Mouse (Mus musculus) forebrain, embryonic 10.5 days (tissue): ENCODE results near the gene Igf1. TPM values are rescaled to one million over a fixed set of nuclear protein-coding genes. Genes with fewer than 3 reads are reported as not detected.

Experiments
- DNase-seq: peaks from one replicate; pipeline ENCODE4 v3.0.0-alpha.2; 2017; ENCODE audit warnings: low spot score; ENCODE audit errors: extremely low spot score
- H3K27ac ChIP-seq: fragments of 300-500 bp; sonication (generic); 2 replicates; pipeline ENCODE4 v1.5.1; 2016; ENCODE audit warnings: mild to moderate bottlenecking
- H3K27me3 ChIP-seq: fragments of 300-500 bp; sonication (generic); 2 replicates; pipeline ENCODE4 v1.6.1; 2016; ENCODE audit warnings: mild to moderate bottlenecking; ENCODE audit not compliant: poor library complexity, severe bottlenecking
- H3K36me3 ChIP-seq: fragments of 300-500 bp; sonication (generic); replicated peaks from 2 replicates; pipeline ENCODE4 v1.6.1; 2016; ENCODE audit warnings: mild to moderate bottlenecking, moderate library complexity
- H3K4me1 ChIP-seq: fragments of 300-500 bp; sonication (generic); 2 replicates; pipeline ENCODE4 v1.6.1; 2016
- H3K4me3 ChIP-seq: fragments of 300-500 bp; sonication (generic); 2 replicates; pipeline ENCODE4 v1.5.1; 2016; ENCODE audit warnings: mild to moderate bottlenecking, moderate library complexity
- H3K9me3 ChIP-seq: fragments of 300-500 bp; sonication (generic); 2 replicates; pipeline ENCODE4 v1.6.1; 2016; ENCODE audit warnings: mild to moderate bottlenecking, moderate library complexity
- WGBS: fragments of 180-500 bp; shearing (Covaris S2); methylation state at CpG from one replicate; pipeline ENCODE4 v1.1.7; 2016; 5-methylcytosine and 5-hydroxymethylcytosine counted together
- polyA plus RNA-seq: library from polyadenylated mRNA; unstranded; fragments of >200 nt; fragmentation: Nextera tagmentation; extraction: Ambion mirVana; gene quantifications from 2 replicates; pipeline ENCODE4 v1.2.1, GENCODE M21; 2016

Gene Igf1
- polyA plus RNA-seq, 1 experiment from 2014 or later = 30.0 TPM

DNA sequence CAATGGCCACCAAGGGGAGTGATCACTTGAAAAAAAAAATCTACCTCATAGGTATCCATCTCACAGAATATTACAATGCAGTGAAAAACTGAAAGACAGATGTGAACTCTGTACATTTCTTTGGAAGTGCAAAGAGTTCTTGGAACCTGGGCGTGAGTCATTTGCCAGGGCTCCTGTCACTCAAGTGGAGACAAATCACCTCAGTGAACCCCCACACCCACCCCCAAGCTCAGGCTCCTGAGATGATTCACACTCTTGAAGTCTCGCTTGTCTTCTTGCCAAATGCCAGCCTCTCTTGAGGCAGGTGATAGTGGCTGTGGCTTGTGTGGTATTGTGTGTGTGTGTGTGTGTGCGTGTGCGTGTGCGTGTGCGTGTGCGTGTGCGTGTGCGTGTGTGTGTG is 7.6 kb downstream of the Igf1 start:
- Histone ChIP-seq H3K9me3 (no peaks in the 10 kb centered on the region), H3K27me3 (peaks cover 37% of the 10 kb centered on the region), H3K4me1 (peaks cover 40% of the 10 kb centered on the region), H3K36me3 (no peaks in the 10 kb centered on the region), H3K27ac (no peak overlapping the region), H3K4me3 (no peak overlapping the region)
- whole genome bisulfite sequencing = 89% methylated on average over 9 of the region's 9 CpGs
- no peak for DNase-seq

DNA sequence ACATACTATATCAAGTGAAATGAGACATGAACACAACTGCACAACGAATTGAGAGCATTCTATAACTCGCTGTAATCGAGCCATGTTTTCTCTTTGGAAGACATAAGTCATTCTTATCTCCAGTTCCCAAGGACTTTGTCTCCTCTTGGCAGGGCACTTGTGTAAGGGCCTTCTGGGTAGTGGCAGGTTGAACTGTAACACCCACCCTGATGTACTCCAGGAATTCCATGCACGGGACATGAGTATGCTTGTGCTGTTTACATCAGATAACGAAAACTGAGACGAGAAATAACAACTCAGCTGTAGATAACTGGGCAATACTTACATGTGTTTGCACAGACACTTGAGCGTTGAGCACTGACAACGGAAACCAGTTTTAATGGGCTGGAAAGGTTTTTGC is 8.4 kb downstream of the Igf1 start:
- Histone ChIP-seq H3K27me3 (peaks cover 30% of the 10 kb centered on the region), H3K36me3 (no peaks in the 10 kb centered on the region), H3K9me3 (no peaks in the 10 kb centered on the region), H3K27ac (no peak overlapping the region), H3K4me1 (peaks cover 33% of the 10 kb centered on the region), H3K4me3 (no peak overlapping the region)
- WGBS = 88% methylated on average over 8 of the region's 8 CpGs
- DNase-seq = no peak

DNA sequence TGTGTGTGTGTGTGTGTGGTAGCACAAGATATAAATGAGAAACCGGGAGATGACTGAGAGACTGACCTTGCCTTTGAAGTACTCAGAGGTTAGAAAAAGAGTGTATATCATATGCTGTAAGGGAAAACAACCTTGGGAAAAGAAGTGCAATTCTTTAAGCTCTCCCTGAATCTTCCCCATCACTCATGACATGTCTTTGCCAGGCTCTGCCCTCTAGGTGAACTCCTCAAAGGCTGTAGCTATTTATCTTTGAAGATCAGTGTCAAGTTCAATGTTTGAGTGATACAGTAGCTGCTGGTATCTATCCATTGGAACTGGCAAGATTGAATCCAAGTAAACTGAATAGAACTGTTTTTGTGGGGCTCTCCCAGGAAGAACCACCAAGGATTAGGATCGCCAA is 9.2 kb downstream of the Igf1 start:
- DNase-seq = no peak
- Histone ChIP-seq H3K36me3 (no peaks in the 10 kb centered on the region), H3K27me3 (peaks cover 22% of the 10 kb centered on the region), H3K9me3 (no peaks in the 10 kb centered on the region), H3K4me1 (peaks cover 40% of the 10 kb centered on the region), H3K4me3 (no peak overlapping the region), H3K27ac (no peak overlapping the region)
- 81% methylated on average over 2 of the region's 2 CpGs for WGBS

DNA sequence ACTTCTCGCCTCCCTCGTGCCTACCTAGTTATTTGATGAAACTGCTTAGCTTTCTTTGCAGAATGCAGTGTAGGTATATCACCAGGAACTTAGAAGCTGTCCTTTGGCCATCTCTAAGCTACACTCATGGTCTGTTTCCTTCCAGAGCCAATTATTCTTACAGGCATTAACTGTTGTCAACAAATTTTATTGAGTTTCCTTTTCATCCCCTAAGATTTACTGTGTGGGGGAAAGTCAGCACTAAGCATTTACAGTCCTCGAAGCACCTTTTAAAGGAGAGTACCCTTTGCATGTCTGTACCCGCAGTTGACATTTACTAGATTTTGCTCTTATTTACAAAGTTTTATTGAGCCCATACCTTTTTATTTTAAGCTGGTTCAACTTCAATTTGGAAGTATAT is 9.6 kb downstream of the Igf1 start:
- 89% methylated on average over 4 of the region's 4 CpGs for WGBS
- H3K9me3 ChIP-seq = no peaks in the 10 kb centered on the region
- H3K27me3 ChIP-seq = peaks cover 20% of the 10 kb centered on the region; the same call in 1 of the 2 replicates
- H3K4me3 ChIP-seq = no peak overlapping the region
- H3K36me3 ChIP-seq = no peaks in the 10 kb centered on the region
- no peak for DNase-seq
- H3K27ac ChIP-seq = no peak overlapping the region
- peaks cover 44% of the 10 kb centered on the region for H3K4me1 ChIP-seq

DNA sequence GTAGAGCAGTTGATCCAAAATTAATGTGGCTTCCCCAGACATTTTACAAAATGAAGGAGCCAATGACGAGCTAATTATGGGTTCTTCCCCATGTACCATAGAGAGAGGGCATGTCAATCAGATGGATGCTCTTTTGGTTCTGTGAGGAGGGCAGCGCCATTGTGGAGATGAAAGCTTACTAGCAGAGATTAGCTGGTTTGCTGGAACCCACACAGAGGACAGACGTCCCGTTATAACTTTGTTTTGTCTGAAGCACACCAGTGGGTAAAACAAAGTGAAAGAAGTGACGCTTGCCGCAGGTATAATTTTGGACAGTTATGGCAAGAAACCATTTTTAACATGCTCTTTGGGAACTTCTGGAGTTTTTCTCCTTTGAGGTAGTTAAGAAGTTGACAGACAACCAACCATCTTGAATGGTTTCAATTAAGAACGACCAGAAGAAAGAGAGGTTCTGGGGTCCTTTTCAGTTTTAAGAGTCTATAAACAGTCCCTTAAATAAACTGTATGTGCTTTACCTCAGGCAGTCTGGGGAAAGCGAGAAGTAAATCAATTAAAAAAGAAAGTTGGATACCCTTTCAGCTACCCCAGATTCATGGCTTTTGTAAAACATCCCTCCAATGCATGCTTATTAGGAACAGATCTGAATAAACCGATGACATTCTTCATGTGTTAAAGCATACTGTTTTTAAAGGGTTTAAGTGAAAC is 10.4 kb downstream of the Igf1 start:
- DNase-seq = no peak
- Histone ChIP-seq H3K4me1 (peaks cover 42% of the 10 kb centered on the region), H3K36me3 (no peaks in the 10 kb centered on the region), H3K9me3 (no peaks in the 10 kb centered on the region), H3K4me3 (no peak overlapping the region), H3K27ac (0 out of 2 replicates have a peak overlapping the region, but pooled peaks have one; percentile 48), H3K27me3 (peaks cover 12% of the 10 kb centered on the region; the same call in 1 of the 2 replicates)
- WGBS = 54% methylated on average over 9 of the region's 9 CpGs

DNA sequence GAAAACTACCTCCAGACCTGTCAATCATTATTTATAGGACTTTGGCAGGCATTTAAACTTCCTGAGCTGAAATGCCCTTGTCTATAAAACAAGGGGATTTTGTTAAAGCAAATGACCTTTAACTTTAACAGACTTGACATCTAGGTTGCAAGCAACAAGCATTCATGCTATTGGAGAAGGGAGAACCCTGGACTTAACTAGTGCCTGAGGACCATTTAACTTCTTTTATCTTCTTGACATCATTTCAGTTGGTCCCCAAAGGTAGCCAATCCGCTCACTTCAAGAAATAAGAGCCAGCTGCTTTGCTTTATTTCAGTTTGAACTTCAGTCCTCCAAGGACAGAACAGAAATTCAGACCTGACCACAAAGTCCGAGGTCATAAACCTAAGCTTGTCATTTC is 11.1 kb downstream of the Igf1 start:
- Histone ChIP-seq H3K4me1 (peaks cover 42% of the 10 kb centered on the region), H3K27me3 (peaks cover 12% of the 10 kb centered on the region; the same call in 1 of the 2 replicates), H3K36me3 (no peaks in the 10 kb centered on the region), H3K4me3 (no peak overlapping the region), H3K9me3 (no peaks in the 10 kb centered on the region), H3K27ac (no peak overlapping the region)
- no peak for DNase-seq
- 64% methylated on average over 2 of the region's 2 CpGs for WGBS

DNA sequence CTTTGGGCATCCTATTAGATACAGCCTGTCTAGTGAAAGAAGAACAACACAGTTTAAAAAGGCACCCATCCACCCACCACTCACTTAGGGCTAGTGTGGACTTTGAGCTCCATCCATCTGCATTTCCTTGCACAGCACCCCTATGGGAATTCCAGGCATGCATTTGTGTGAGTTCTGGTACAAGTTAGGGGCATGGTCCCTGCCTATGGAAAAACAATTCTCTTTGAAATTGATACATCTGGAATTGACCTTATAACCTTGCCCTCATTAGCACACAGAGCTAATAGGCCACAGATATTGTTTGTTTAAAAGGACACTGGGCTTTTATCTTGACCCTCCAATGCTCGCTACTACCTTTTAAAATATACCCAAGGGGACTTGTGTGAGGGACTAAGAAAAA is 11.6 kb downstream of the Igf1 start:
- no peaks in the 10 kb centered on the region for H3K9me3 ChIP-seq
- DNase-seq = no peak
- WGBS = 55% methylated on average over 1 of the region's 1 CpGs
- H3K4me3 ChIP-seq = no peak overlapping the region
- peaks cover 9% of the 10 kb centered on the region; the same call in 1 of the 2 replicates for H3K27me3 ChIP-seq
- no peaks in the 10 kb centered on the region for H3K36me3 ChIP-seq
- H3K4me1 ChIP-seq = peaks cover 42% of the 10 kb centered on the region
- H3K27ac ChIP-seq = no peak overlapping the region

DNA sequence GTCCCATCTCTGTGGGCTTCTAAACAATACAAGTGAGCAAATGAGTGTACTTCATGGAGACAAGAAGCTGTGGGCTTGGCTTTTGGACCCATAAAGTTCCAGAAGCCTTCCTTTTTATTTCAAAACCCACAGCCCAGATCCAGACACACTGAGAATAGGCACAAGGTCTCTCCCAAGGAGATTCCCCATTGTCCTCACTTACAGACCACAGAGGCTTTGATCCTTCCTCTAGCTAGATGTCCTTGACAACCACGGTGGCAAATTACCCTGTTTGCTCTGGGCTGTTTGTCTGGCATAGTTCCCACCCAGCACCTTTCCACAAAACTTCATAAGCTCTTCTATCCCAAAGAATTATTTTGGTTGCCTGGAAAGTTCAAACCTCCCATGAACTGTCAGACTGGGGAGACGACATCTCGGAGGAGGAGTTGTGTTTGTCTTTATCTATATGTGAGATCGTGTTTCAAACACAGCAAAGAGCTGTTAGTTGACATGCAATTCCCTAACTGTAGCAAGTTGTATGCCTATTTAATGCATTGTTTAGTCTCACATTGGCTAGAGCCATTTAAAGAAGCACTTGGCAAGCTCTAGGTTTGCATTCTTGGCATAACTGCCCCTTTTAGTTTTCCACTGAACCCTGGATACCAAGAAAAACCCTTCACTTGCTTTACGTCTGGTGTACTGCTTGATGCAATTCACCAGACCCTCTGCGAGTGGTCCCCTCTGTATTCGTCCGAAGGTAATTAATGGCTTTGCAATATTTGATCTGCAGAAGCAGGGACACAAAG is 14.0 kb downstream of the Igf1 start:
- Histone ChIP-seq H3K36me3 (no peaks in the 10 kb centered on the region), H3K27ac (no peak overlapping the region; the same call in 1 of the 2 replicates), H3K4me1 (peaks cover 41% of the 10 kb centered on the region), H3K9me3 (no peaks in the 10 kb centered on the region), H3K27me3 (0 out of 2 replicates have a peak, but pooled peaks cover 5% of the 10 kb centered on the region), H3K4me3 (no peak overlapping the region)
- DNase-seq = no peak
- WGBS = 56% methylated on average over 8 of the region's 8 CpGs

DNA sequence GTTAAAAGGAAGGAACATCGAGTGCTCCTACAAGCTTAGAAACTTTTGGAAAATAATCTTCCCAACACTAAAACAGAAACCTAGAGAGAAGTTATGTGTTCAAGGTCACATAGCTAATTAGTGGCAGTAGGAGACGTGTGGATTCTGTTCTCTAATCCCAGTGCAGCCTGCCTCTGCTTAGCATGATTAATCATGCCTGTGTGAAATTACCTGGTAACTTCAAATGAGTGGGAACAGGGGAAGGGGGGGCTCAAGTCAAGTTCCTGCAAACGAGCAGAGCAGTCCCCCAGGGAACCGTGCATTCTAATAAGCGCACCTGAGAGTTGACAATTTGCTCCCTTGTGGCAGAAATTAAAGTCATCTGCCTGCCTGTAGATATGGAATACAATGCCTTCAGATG is 14.8 kb downstream of the Igf1 start:
- no peaks in the 10 kb centered on the region for H3K9me3 ChIP-seq
- H3K27me3 ChIP-seq = no peaks in the 10 kb centered on the region
- H3K36me3 ChIP-seq = no peaks in the 10 kb centered on the region
- no peak overlapping the region for H3K27ac ChIP-seq
- no peak for DNase-seq
- no peak overlapping the region for H3K4me3 ChIP-seq
- H3K4me1 ChIP-seq = peaks cover 34% of the 10 kb centered on the region
- WGBS = 54% methylated on average over 5 of the region's 5 CpGs

DNA sequence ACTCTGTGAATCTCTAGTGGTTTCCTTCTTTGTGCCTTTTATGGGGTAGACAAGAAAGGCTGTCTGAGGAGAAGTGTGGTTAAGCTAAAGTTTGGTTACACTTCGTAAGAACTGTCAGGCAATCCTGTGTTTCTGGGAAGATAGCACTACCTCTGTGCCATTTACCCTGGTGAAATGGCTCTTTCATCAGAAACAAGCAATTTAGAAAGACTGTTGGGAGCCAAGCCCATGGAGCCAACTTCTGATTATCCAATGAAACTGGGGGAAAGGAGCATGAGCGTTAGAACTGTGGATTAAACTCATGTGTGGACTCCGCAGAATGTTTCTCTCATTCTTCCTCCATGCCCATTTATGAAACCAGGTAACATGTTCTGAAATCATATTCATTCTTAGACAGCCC is 15.5 kb downstream of the Igf1 start:
- Histone ChIP-seq H3K4me1 (peaks cover 29% of the 10 kb centered on the region), H3K27me3 (no peaks in the 10 kb centered on the region), H3K9me3 (no peaks in the 10 kb centered on the region), H3K4me3 (no peak overlapping the region), H3K27ac (no peak overlapping the region), H3K36me3 (no peaks in the 10 kb centered on the region)
- WGBS = 92% methylated on average over 3 of the region's 3 CpGs
- no peak for DNase-seq

DNA sequence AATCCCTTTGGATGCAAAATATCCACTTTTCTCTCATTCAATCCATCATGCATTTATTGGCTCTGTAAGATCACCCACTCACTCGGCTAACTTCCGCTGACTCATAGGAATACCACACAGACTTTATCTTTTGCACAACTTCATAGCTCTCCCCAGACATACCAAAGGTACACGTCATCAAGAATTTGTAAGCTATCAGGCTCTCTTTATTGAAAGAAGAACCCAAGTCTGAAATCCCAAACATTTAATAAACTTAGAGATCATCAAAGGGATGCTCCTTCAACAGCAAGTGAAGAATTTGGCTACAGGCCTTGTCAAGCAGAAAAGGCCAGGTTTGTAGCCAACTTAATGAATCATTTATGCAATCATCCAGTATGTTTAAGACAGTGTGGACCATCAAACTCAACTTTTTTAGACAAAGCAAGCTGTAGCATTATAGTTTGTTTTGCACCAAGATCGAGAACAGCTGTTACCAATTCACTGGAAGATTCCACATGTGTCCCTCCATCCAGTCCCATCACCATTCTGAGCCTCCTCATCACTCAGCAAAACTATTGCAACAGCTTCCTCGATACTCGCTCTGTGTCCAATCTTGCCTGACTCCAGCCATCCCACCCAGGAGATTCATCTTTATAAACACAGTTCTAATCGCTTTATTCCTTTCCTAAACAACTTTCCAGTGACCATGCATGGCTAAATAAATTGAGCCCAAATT is 22.2 kb downstream of the Igf1 start:
- no peaks in the 10 kb centered on the region for H3K27me3 ChIP-seq
- 86% methylated on average over 7 of the region's 7 CpGs for WGBS
- no peaks in the 10 kb centered on the region for H3K4me1 ChIP-seq
- H3K4me3 ChIP-seq = no peak overlapping the region
- no peak for DNase-seq
- H3K27ac ChIP-seq = no peak overlapping the region
- no peaks in the 10 kb centered on the region for H3K9me3 ChIP-seq
- H3K36me3 ChIP-seq = no peaks in the 10 kb centered on the region

DNA sequence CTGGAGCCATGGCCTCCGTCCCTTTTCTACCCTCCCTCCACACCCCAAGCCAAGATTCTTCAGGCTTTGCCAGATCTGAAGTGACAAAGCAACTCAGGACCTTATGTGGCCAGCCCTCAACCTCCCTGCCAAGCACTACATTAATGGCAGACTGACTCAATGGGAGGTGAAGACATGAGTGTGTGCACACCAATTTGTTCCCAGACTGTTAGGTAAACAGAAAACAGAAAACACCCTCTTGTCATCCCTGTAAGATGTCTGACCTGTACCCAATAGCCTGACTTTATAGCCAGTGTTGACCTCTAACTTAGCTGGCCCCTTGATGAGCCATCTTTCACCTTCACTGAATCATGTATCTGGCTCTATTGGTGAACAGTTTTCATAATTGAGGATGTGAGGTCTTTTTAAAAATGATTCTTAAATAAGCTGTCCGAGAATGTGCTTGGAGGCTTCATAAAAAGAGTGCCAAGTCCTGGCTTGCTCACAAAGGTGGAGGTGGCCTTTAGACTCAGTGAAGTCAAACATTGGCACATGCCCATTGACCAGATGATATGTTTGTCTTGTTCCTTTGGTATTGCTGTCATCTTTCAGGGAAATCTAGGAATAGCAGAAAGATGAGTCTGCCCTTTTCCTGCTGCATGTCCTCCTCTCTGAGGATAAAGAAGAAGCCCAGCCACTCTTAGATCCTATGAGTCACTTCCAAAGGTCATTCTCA is 27.4 kb downstream of the Igf1 start:
- H3K4me3 ChIP-seq = no peak overlapping the region
- DNase-seq = no peak
- WGBS = 90% methylated on average over 2 of the region's 2 CpGs
- H3K36me3 ChIP-seq = no peaks in the 10 kb centered on the region
- no peak overlapping the region for H3K27ac ChIP-seq
- H3K9me3 ChIP-seq = no peaks in the 10 kb centered on the region
- no peaks in the 10 kb centered on the region for H3K4me1 ChIP-seq
- H3K27me3 ChIP-seq = no peaks in the 10 kb centered on the region
